Mouse (Mus musculus) heart, postnatal 25 days (tissue): Measurements from ENCODE around the gene Mapre3. TPM values are rescaled to one million over a fixed set of nuclear protein-coding genes. Genes with fewer than 3 reads are reported as not detected.

ENCODE experiments used
- DNase-seq: peaks from one replicate; pipeline ENCODE4 v3.0.0; 2022; ENCODE audit warnings: low spot score
- intact Hi-C: fragments of 180-260 bp; cut with DNase I; formaldehyde crosslinking; loops from one replicate; pipeline ENCODE4 v1.15.1; 2025
- total RNA-seq, 2 experiments: library from RNA; stranded (reverse); gene quantifications; 2 replicates each; pipeline ENCODE4 v1.2.3; 2021

The Mapre3 gene
- total RNA-seq, 2 experiments from 2014 or later, result 31.1 to 32.4 TPM

DNA sequence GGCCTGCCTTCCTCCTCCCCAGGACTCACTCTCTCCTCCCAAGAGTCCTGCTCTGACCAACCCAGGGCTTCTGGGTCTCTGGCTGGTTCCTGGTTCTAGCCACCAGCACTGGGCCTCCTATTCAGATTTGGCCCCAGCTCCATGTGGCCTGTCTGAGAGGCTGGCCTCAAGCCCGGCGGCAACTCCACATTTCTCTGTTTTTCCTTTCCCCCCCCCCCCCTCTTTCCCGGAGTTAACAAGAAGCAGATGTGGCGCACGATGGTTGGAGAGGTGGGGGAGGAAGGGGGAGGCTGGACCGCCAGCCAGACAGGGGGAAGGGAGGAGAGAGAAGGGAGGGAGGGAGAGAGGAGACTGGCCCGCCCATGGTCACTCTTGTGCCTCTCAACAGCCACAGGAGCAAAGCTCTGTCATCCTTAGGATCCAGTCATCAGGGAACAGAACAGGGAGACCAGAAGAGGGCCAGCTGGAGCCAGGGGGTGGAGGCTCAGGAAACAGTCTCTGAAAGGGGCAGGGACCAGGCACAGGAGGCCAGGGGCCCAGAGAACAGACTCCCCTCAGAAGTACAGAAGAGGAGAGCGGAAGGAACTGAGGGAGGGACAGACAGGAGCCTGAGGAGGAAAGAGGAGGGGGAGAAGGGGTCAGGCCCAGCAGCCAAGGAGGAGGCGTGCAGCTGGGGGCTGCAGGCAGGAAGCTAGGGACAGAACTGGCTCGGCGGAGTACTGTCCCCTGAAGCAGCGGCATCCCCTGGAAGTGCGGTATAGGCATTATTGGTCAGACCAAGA, 98.8 kb downstream of the Mapre3 start, which contains the start of gene Emilin1:
Emilin1 (plus strand) TSS at position 343 of the 782 bp plus-strand sequence.
- DNase-seq, result peak; percentile 76
- intact Hi-C loops, result loop anchor here (2.0 kb wide), 1 partner anchor 44 kb away; the partner anchor contains the start of gene Tmem214

DNA sequence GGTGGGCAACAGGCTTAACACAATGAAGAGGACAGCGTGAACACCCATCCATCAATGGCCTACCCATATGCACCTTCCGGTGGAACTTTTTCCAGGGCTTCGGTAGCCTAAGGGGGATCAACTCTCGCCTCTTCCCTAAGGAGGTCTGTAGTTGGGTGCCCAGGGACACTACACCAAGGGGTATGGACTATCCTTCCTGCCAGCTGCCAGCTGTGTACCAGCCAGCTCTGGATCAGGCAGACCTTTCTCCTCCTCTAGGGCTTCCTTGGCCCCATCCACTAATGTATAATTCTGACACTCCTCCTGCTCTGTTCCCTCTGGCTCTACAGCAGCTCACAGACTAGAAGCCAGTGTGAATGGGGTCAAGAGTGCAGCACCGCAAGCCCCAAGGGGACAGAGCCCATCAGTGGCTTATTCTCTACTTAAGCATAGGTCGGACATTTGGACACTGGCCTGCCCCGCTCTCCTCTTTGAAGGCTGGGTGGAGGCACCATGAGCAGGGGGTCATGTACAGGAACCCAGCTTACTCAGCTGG, 99.7 kb downstream of the Mapre3 start:
- DNase-seq, result no peak
- intact Hi-C loops, result no loop called here

DNA sequence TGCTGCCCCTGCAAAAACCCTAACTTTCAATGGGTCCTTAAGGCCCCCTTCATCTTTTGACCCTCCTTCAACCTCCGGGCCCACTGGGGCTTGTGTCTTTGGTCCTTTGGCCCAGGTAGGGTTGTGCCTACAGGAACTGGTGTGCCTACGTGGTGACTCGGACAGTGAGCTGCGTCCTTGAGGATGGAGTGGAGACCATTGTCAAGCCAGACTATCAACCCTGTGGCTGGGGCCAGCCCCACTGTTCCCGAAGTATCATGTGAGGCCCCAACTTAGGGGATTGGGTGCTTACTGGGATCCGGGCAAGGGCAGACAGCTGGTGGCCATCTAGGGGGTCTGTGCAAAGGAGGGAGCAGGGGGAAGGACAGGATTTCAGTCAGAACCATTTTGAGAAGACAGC, 100.4 kb downstream of the Mapre3 start:
- no peak for DNase-seq
- intact Hi-C loops, result no loop called here

DNA sequence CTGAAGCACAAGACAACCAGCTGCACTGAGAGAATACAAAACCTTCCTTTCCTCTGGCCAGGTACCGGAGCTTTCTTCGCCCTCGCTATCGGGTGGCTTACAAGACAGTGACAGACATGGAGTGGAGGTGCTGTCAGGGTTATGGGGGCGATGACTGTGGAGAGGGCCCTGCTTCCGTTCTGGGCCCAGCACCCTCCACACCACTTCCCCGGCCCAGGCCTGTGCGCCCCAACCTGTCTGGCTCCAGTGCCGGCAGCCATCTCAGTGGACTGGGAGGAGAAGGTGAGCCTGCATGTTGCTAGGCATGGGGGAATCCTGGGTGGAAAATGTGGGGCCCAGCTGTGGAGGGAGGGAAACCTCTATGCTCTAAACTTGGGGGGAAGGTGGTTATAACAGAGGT, 101.0 kb downstream of the Mapre3 start:
- intact Hi-C loops, result no loop called here
- no peak for DNase-seq

Other genes with a start within 250 kb of the Mapre3 start
- 100 to 1,000 TPM; 250 to 251 TPM for gene Kcnk3, start 226.5 kb upstream of the Mapre3 start, total RNA-seq
- 10 to 100 TPM; 44.1 to 47.2 TPM for gene Slc35f6, start 166.7 kb upstream of the Mapre3 start, total RNA-seq
- 10 to 100 TPM; 42.0 to 43.0 TPM for gene Cenpa, start 147.9 kb upstream of the Mapre3 start, total RNA-seq
- gene Dpysl5, start 103.1 kb upstream of the Mapre3 start, total RNA-seq, result under 1 TPM; 0.29 to 0.45 TPM
- gene Tmem214, start 53.4 kb downstream of the Mapre3 start, total RNA-seq, result 10 to 100 TPM; 36.5 to 39.1 TPM
- gene Agbl5, start 74.1 kb downstream of the Mapre3 start, total RNA-seq, result 1 to 10 TPM; 5.9 to 6.8 TPM
- 100 to 1,000 TPM; 142 to 150 TPM for gene Ost4, start 93.1 kb downstream of the Mapre3 start, total RNA-seq
- gene Emilin1, start 98.8 kb downstream of the Mapre3 start, total RNA-seq, result 10 to 100 TPM; 27.6 to 29.7 TPM
- 10 to 100 TPM; 21.1 to 22.6 TPM for gene Khk, start 106.8 kb downstream of the Mapre3 start, total RNA-seq
- under 1 TPM; 0.39 to 0.53 TPM for gene Cgref1, start 130.9 kb downstream of the Mapre3 start, total RNA-seq
- gene Preb, start 145.7 kb downstream of the Mapre3 start, total RNA-seq, result 10 to 100 TPM; 79.3 to 82.9 TPM
- gene Tcf23, start 154.0 kb downstream of the Mapre3 start, total RNA-seq, result under 1 TPM; 0.45 to 0.75 TPM
- gene Atraid, start 233.7 kb downstream of the Mapre3 start, total RNA-seq, result 10 to 100 TPM; 44.1 to 47.0 TPM
- gene Slc5a6, start 234.3 kb downstream of the Mapre3 start, total RNA-seq, result 10 to 100 TPM in 1 of 2 experiments, 1 to 10 TPM in 1; 9.9 to 10.5 TPM
- 10 to 100 TPM; 14.4 to 15.5 TPM for gene Cad, start 240.1 kb downstream of the Mapre3 start, total RNA-seq